Mouse (Mus musculus): ENCODE measurements around the gene Zbtb22.

Gene Zbtb22

DNA sequence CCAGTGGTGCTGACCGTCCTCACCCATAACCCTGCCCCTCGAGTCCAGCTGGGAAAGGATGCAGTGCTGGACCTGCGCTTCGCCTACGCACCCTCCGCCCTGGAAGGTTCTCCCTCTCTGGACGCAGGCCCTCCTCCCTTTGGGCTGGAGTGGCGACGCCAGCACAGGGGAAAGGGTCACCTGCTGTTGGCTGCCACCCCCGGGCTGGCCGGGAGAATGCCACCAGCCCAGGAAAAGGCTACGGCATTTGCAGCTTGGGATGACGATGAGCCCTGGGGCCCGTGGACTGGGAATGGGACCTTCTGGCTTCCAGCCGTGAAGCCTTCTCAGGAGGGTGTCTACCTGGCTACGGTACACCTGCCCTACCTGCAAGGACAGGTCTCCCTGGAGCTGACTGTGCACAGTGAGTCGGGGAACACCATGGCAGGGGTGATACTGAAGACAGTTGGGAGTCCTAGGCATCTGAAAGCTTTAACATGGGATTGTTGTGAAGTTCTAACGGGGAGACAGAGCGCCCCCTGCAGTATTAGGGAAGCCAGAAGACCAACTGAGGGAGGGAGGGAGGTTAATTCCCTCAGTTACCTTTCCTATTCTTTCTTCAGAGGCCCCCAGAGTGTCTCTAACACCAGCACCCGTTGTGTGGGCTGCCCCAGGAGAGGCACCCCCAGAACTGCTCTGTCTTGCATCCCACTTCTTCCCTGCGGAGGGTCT is 9.9 kb downstream of the Zbtb22 start:
- no peak for DNase-seq

DNA sequence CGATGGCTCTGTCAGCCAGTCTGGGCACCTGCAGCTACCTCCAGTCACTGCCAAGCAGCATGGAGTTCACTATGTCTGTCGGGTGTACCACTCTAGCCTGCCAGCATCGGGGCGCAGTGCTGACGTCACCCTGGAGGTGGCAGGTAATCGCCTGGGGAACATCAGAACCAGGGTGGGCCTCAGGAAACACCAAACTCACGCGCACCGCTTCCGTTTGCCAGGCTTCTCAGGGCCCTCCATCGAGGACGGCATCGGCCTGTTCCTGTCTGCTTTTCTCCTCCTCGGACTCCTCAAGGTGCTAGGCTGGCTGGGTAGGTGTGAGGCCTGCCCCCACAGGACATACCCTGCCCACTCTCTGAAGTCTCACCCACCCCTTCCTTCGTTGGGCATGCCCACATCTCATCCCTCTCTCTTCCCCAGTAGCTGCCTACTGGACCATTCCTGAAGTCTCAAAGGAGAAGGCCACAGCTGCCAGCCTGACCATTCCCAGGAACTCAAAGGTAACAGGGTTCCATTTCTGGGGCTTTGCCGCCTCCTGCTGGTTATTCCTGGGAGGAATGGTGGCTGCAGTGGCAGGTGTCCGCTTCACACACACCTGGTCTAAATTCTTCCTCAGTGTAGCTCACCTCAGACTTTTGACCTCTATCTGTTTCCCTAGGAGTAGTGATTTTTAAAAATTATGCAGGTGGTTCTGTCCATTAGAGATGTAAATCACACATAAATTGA is 10.7 kb downstream of the Zbtb22 start:
- DNase-seq = no peak

DNA sequence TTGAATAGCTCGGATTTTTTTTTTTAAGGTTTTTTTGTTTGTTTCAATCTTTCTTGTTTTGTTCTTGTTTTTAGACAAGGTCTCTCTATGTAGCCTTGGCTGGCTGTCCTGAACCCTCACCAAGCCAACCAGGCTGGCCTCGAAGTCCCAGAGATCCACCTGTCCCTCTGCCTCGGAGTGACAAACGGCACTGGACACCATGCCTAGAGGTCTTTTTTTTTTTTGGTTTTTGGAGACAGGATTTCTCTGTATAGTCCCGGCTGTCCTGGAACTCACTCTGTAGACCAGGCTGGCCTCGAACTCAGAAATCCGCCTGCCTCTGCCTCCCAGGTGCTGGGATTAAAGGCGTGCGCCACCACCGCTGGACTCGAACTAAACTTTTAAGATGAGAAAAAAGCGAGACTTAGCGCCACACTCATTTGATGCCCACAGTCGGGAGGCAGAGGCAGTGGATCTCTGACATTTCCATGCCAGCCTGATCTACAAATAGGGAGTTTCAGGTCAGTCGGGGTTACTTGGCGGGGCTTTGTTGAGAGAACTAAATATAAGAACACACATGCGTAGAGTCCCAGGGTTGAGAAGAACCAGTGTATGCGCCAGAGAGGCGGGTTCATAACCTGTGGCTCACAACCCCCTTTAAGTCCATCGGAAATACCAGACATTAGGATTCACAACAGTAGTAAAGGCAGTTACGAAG is 12.7 kb downstream of the Zbtb22 start:
- no peak for DNase-seq

DNA sequence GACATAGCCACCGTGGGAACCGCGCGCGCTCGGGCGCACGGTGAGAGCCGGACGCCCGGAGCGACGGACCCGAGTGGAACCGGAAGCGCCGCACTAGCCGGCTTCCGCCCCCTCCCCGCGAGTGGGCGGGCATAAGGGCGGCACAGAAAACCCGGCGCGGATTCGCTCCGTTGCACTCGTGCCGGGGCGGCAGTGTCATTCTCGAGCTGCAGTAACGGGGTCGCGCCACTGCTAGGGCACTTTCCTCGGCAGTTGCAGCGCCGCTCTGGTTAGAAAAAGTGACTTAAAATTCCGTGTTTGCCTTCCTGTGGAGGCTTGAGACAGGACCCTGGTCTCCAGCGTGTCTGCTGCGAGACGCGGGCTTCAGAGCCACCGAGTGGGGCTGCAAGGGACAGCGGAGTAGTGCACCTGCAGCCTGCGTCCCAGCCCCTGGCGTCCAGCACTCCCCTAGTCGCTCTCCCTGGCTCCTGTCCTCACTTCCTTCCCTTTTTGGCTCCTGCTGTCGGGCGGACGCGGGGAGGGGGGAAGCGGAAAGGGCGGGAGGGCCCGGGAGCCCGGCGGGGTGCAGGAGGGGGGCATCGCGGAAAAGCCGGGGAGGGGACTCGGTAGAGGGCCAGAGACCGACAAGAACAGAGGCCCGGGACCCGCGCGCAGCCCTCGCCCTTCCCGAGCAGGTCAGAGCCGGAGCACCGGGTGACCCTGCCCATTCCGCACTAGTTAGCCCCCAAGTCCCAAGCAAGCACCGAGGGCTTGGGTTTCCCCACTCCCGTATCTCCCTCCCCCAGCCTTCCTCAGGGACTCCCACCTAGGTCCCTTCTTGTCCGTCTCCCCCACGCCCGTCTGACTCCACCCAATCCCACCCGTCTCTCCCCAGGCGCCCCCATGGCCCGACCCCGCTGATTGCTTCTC is 13.9 kb downstream of the Zbtb22 start, which contains the start of gene Rgl2:
TSS of gene Rgl2 (plus strand) at position 173 of the 909 bp plus-strand sequence.
- peak; percentile 84 for DNase-seq

DNA sequence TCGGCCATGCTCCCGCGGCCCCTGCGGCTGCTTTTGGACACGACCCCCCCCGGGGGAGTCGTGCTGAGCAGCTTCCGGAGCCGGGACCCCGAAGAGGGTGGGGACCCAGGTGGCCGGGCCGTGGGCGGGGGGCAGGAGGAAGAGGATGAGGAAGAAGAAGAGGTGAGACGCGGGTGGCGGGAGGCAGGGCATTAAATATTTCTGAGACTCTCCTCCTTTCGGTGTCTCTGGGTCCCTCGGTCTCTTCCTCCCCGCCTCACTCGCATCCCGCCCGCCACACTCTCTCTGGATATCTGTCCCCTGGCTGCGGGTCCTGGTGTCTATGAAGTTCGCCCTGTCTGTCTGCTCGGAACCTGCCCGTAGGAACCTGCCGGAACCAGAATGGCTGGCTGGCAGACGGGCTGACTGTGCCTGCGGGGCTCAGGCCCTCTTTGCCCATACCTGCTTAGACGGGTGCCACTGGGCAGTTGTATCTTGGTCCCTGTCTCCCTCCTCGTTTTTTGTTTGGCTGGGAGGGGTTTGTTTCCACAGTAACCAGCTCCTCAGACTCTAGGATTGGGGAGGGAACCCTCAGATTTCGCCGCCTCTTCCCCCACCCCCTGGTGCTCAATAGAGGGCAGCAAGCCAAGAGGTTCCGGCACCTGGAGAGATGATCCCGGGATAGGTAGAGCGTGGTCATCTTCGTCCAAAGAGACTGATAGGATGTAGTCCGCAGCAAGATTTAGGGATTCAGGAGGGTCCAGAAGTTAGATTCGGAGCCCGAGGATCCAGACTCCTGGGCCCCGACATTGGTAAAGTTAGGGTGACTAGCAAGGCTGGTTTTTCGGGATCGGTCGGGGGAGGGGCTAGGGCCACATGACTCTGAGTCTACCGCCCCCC is 14.8 kb downstream of the Zbtb22 start:
- peak; percentile 79 for DNase-seq

DNA sequence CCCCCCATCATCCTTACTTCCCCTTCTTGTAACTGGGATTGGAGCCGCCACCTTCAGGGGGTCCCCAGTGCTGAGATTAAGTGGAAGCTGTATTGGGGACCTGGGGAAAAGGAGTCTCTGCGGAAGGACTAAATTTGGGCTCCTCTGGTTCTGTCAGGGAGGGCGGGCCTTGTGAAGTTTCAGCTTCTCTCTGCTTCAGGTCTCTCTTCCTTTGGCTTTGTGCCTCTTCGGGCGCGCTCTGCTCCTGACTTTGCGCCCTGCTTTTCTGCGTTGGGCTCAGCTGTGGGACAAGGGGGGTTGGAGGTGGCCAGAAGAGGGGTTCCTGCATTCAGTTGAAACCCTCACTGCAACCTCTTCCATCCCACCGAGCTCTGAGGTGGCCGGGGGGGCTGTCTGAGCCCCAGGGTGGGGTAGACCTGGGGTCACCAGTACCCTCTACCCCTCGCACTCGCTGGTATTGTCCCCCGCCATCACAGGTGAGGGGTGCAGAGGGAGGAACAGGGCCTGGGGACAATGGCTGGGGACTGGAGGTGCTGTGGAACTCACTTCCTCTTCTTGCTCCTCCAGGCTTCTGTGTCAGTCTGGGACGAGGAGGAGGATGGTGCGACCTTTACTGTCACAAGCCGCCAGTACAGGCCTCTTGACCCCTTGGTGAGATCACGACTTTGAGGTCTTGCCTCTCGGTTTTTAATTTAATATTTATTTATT is 15.6 kb downstream of the Zbtb22 start:
- no peak for DNase-seq

DNA sequence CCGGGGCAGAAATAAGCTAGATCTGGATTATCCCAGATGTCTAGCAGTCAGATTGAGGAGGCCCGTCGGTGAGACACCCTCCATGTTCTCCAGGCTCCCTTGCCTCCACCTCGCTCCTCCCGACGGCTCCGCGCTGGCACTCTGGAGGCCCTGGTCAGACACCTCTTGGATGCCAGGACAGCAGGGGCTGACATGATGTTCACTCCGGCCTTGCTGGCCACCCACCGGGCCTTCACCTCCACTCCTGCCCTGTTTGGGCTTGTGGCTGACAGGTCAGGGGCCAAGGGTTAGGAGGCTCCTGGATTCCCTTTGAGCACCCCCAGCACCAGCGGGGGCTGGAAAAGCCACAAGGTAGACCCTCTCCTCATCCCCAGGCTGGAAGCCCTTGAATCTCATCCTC is 16.2 kb downstream of the Zbtb22 start:
- DNase-seq = no peak

DNA sequence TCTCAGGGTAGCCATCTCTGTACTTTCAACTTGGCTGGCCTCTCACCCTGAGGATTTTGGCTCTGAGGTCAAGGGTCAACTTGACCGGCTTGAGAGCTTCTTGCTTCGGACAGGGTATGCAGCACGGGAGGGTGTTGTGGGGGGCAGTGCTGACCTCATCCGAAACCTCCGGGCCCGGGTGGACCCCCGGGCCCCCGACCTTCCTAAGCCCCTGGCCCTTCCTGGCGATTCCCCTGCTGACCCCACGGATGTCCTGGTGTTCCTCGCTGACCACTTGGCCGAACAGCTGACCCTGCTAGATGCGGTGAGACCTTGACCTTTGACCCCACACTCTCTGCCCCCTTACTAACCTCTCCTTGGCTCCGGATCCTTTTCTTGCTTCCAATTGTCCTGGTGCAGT is 16.7 kb downstream of the Zbtb22 start:
- DNase-seq = no peak

DNA sequence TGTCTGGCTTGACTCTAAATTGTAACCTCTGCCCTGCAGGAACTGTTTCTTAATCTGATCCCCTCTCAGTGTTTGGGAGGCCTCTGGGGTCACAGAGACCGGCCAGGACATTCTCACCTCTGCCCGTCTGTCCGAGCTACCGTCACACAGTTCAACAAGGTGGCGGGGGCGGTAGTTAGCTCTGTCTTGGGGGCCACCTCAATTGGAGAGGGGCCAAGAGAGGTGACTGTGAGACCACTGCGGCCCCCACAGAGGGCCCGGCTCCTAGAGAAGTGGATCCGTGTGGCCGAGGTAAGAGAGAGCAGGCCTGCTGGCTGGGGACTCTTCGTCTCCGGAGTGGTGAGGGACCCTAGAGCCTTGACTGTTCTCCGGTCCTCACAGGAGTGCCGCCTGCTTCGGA is 17.3 kb downstream of the Zbtb22 start:
- DNase-seq = no peak

DNA sequence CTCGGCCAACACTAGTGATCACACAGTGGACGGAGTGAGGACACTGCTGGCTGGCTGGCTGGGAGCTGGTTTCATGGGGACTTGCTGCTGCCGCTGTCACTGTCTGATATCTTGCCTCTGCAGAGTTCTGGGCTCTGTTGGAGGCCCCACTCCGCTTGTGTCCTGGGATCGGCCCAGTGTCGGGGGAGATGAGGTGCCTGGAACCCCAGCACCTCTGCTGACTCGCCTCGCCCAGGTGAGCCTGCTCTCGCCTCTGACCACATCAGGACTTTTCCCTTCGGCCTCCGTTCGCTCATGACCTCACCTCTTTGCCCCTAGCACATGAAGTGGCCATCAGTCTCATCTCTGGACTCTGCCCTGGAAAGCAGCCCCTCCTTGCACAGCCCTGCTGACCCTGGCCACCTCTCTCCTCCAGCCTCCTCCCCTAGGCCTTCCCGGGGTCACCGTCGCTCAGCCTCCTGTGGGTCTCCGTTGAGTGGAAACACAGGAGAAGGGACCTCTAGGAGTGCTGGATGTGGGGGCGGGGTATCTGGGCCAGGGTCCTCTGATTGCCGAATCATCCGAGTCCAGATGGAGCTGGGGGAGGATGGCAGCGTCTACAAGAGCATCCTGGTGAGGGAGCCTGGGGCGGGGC is 19.8 kb downstream of the Zbtb22 start:
- no peak for DNase-seq

DNA sequence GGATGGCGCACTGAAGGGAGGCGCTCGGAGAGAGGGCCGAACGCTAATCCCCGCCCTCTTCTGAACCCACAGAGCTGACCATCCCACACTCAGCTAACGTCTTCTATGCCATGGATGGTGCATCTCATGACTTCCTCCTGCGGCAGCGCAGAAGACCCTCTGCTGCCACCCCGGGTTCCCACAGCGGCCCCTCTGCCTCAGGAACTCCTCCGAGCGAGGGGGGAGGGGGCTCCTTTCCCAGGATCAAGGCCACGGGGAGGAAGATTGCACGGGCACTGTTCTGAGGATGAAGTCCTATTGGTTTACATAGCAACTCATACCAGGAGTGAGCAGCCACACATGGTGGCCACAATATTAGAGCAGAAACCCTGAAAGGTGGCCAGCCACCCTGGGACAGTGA is 21.3 kb downstream of the Zbtb22 start:
- DNase-seq = no peak

DNA sequence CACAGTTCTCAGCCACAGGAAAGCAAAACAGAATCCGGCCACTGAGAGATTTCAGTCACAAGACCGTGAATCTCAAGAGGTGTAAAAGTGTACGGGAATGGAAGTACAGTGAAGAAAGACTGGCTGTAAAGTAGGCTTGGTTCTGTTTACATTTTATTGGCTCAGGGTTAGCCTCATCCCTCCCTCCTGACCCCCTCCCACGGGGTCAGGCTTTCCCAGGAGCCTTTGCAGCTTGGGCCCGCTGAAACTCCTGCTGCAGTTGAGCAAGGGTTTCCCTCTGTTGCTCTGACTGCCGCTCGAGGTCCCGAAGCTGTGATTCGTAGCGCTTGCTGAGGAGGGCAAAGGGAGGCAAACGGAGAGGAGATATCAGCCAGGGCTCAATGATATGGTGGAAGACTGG is 23.1 kb downstream of the Zbtb22 start:
- DNase-seq = no peak

DNA sequence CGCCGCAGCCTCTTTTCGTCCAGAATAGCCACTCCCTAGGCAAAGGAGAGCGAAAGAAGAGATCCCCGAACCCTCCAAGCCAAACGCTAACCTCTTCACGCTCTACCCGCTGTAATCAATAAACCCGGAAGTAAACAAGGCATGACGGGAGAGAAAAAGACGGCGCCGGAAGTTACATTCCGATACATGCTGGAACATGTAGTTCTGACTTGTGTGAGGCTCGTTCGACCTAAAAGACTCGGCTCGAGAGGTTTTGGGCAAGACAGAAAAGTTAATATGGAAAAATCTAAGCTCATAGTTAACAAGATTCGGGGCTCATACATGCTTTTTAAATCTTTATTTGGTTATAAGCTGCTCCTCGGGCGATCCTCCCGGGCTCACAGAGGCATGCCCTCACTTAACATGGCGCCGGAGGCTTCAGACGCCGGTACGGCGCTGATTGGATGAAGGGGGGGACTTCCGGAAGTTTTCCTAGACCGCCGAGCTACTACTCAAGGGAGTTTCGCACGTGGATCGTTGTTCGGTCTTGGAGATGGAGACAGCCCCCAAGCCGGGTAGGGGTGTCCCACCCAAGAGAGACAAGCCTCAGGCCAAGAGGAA is 24.6 kb downstream of the Zbtb22 start, which contains the start of the genes Pfdn6 and Wdr46:
TSS of gene Pfdn6 (minus strand) at position 138 of the 600 bp plus-strand sequence.
TSS of gene Wdr46 (plus strand) at position 455 of the 600 bp plus-strand sequence.
- DNase-seq = peak; percentile 88

DNA sequence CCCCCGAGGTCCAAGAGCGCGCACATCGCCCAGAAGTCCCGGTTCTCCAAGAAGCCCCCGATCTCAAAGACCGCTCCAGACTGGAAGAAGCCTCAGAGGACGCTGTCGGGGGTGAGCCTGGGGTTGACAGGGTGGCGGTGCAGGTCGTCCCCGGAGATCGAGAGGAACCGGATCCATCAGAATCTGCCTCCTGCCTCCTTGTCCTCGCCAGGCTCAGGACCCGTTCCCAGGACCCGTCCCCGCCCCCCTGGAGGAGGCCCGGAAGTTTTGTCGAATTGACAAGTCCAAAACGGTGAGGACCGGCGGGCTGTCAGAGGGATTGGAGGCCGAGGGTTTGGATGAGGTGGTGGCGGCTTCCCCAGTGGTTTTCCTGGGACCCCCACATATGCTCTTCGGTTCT is 25.3 kb downstream of the Zbtb22 start:
- DNase-seq = no peak

DNA sequence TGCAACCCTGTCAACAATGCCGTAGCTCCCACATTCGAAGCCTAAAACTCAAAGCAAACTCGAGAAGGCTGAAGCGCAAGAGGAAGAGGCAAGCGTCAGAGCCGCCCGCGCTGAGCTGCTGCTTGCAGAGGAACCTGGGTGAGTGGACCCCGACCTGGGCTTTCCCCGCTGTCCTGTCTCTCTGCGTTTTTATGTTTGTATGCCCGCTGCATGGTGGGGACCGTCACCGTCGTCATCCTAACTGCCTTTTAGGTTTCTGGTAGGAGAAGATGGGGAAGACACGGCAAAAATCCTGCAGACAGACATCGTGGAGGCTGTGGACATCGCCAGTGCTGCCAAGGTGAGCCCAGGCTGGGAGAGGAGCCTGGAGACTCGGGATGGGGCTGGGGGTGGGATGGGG is 25.7 kb downstream of the Zbtb22 start:
- DNase-seq = no peak

DNA sequence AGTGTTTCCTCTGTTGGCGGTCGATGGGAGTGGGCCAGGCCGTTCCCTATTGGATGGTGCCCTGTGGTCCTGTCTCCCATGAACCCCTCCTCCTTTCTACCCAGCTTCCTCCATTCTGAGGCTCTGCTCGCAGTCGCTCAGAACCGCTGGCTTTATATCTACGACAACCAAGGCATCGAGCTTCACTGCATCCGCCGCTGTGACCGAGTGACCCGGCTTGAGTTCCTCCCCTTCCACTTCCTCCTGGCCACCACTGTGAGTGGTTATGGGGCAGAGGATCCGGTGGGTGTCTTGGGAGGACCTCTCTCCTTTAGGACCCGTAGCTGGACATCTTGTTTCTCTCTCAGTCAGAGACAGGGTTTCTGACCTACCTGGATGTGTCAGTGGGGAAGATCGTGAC is 27.8 kb downstream of the Zbtb22 start:
- DNase-seq = no peak

DNA sequence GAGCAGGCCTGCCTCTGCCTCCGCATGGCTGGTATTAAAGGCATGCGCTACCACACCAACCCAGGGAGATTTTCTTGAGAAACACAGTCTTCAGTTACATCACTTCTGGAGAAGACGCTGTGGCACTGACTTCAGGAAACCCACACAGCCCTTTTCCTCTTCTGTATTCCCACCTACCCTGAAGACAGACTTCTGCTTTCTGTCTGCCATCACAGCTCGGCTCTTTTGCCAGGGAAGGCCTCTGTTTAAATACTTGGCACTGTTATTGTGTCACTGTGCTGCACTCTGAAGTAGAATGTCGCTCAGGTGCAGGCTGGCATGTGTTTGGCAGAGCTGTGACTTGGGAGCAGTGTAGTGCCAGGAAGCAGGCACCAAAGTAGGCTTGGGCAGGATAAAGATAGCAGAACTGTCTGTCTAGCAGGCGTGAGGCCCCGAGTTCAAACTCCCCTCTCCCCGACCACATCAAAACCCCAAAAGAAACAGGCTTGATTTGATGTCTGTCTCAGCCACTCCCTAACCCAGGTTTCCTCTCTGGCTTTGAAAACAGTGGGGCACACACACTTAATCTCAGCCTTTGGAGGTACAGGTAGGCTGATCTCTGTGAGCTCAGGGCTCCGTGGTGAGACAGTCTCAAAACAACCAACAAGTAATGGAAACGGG is 31.9 kb downstream of the Zbtb22 start:
- DNase-seq = no peak

DNA sequence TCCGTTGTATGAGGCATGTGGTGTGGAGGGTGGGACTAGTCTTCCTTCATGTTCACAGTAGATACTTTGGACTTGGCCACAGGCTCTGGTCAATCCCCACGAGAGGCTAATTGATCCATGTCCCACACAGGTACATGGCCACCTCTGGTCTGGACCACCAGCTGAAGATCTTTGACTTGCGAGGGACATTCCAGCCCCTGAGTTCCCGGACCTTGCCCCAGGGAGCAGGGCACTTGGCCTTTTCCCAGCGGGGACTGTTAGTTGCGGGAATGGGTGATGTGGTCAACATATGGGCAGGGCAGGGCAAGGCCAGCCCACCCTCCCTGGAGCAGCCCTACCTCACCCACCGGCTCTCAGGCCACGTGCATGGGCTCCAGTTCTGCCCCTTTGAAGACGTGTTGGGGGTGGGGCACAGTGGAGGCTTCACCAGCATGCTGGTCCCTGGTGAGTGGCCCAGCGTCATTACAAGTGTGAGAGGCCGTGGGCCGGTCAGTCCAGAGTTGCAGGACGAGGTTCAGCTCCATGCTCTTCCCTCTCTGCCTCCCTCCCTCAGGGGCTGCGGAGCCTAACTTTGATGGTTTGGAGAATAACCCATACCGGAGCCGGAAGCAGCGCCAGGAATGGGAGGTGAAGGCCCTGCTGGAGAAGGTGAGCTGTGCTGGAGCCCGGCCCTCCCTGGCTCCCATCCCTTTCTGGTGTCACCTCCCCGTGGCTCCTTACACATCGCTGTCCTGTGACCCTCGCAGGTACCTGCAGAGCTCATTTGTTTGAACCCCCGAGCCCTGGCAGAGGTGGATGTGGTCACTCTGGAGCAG is 32.6 kb downstream of the Zbtb22 start:
- DNase-seq = no peak

Data from kidney, adult 11 months (tissue).